Mouse (Mus musculus): ENCODE data around the gene Rfx2.
A peak's percentile ranks its signal among the peaks of the same experiment; 100 is the strongest.

The Rfx2 gene

DNA sequence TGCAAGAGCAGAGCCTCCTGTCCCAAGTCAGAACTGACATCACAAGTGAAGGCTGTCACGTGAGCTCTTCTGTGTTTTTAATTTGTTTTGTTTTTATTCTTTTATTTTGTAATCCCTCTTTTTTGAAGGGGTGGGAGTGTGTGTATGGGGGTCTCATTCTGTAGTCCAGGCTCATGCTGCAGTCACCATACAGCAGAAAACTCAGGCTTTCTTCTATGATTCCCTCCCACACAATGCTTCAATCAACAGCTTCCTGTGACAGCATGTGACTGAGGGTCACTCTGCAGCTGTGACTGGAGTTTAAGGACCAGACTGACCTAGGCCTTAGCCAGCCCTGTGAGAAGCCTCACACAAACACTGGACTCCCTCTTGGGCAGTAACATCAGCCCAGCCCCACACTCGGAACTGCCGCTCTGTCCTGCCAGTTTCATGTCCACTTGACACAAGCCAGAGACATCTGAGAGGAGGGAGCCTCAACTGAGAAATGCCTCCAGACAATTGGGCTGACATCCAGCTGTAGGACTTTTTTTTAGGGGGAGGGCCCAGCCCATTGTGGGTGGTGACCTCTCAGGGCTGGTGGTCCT, 51.9 kb downstream of the Rfx2 start:
- DNase-seq: no peak

DNA sequence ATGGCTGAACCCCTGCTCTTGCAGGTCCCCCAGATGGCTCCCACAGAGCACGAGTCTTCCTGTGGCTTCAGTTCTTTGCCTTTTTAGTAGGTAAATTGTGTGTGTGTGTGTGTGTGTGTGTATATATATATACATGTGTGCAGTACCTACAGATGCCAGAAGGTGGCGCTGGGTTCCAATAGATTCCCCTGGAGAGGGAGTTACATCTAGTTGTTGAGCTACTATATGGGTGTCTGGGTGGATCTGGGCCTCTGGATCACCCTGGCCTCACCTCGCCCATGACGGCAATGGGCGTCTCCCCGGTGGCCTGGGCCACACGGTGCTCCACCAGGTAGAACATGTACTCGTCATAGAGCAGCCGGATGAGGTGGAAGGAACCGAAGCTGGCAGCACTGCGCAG, 53.2 kb downstream of the Rfx2 start:
- DNase-seq: no peak

DNA sequence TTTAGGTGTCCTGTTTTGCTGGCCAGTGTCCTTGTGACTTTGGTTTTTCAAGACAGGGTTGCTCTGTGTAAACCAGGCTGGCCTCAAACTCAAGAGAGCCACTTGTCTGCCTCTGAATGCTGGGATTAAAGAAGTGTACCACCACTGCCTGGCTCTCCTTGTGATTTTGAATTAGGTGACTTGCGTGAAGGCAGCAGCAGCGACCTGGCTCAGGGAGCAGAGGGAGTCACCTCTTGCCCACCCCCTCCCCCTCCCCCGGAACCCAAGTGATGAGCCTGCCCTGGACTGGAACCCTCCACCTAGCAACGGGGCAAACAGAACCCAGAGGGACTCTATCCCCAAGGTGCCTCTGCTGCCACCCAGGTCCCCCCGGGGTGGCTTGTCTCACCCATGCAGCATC, 60.9 kb downstream of the Rfx2 start, which contains the start of gene Prr22:
Prr22 (plus strand) TSS at position 301 of the 400 bp plus-strand sequence.
- DNase-seq: no peak

DNA sequence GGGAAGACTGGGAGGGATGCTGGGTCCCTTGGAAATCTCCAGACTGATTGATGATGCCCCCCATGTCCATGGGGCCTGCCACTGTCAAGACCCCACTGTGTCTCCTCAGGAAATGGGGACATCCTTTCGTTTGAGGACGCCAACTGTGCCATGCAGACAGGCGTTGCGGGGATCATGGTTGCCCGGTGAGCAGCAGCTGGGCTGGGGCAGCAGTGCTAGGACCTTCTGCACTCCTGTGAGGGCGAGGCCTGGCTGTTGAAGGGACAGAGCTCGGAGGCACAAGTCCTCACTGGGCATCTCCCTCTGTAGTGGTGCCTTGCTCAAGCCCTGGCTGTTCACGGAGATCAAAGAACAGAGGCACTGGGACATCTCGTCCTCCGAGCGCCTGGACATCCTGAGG, 61.9 kb downstream of the Rfx2 start:
- no peak for DNase-seq

DNA sequence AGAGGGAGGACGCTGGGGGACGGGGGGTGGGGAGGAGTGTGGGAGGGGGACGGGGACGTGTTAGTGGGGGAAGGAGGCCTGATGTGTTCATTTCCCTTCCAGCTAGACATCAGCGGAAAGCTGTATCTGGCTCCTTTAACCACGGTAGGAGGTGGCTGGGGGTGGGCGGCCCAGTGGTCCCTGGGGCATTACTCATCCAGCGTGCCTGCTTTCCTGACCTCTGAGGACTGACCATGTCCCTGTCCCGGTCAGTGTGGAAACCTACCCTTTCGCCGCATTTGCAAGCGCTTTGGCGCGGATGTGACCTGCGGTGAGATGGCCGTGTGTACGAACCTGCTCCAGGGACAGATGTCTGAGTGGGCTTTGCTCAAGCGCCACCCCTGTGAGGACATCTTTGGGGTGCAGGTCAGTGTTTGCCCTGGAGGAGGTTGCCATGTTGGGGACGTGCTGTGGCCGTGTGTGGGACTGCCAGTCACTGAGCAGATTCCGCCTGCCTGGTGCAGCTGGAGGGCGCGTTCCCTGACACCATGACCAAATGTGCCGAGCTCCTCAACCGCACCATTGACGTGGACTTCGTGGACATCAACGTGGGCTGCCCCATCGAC, 63.2 kb downstream of the Rfx2 start:
- no peak for DNase-seq

DNA sequence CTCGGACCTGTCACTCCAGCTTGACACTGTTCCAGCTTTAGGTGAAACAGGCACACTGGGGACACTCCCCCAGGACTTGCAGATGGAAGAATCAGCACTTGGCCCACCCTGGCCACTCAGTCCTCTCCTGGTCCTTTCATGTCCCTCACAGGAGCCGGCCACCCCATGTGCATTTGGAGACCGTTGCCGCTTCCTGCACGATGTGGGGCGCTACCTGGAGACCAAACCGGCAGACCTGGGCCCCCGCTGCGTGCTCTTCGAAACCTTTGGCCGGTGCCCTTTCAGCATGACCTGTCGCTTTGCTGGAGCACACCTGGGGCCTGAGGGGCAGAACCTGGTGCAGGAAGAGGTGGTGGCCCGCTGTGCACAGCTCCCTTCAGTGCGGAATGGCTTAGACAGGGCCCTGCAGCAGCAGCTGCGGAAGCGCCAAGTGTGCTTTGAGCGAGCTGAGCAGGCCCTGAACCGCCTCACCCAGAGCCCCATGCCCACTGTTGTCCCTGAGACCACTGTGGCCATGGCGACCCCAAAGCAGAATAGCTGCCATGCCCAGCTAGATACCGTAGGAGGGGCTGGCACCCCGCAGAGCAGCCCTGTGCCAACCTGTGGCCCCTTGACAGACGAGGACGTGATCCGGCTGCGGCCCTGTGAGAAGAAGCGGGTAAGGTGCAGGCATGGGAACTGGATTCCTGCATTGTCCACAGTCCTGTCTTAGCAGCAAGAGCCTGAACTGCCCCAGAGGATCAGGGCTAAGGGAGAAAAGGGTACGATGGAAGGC, 64.0 kb downstream of the Rfx2 start:
- no peak for DNase-seq

DNA sequence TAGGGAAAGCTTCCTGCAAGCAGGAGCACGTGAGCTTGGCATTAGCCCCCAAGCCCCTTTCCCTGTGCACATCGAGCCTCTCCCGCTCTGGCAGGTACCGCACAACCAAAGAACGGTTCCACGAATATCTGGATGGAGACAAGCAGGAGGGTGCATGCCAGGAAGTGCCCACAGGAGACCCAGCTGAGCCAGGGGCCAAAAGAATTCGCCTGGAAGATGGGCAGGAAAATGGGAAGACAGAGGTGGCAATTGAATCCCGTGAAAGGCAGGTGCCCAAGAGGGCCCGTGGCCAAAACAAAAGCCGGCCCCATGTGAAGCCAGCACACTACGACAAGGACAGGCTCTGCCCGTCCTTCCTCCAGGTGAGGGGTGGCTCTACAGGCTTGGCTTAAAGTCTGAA, 65.4 kb downstream of the Rfx2 start:
- no peak for DNase-seq

DNA sequence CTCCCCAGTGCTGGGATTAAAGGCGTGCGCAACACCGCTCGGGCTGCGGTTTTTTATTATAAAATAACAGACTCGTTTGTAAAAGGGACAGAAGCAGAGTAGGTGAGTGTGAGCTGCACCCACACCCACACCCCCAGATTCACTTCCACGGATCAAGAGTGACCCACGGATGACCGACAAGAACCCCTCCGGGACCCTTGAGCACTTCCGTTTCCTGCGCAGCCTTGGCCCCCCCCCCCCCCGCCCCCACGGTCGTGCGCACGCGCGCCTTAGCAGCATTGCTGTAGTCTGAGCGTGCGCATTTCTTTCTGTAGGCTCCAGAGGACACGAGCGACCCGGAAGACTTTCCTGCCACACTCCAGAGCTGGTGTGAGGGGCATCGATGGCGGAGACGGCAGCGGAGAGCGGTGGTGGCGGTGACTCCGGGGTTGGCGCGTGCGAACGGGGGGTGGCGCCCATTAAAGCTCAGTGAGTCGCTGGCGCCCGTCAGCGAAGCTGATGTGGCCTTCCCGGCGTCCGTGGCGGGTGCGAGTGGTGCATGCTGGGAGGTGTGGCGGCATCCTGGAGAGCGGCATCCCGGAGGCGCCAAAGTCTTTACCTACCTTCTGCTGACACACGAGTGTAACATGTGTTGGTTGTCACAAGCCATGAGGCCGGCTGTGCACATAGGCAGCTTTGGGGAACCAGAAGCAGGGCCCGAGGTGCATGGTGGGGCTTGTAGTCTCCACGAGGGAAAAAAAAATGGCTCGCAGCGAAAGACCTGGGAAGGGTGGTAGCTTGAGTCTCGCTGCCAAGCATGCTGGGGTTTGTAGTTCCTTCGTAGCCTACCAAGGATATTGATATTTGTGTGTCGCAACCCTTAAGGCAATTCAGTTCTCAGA, 66.1 kb downstream of the Rfx2 start, which contains the start of gene Dus3l:
Dus3l (plus strand) TSS at position 284 of the 881 bp plus-strand sequence.
- DNase-seq: peak; percentile 77

DNA sequence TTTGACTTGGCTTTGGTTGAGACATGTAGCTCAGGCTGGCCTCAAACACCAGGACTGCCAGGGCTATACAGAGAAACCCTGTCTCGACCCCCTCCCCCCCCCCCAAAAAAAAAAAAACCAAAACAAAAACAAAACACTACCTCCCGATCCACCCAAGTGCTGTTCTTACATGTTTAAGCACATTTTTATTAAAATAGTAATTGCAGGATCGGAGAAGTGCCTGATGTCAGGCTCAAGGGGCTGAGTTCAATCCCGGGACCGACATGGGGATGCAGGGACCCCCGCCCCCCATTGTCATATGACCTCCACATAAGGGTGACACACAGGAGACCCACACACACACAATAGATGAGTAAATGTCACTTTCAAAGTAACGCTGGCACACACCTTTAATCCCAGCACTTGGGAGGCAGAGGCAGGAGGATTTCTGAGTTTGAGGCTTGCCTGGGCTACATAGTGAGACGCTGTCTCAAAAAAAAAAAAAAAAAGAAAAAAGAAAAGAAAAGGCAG, 67.0 kb downstream of the Rfx2 start:
- no peak for DNase-seq

DNA sequence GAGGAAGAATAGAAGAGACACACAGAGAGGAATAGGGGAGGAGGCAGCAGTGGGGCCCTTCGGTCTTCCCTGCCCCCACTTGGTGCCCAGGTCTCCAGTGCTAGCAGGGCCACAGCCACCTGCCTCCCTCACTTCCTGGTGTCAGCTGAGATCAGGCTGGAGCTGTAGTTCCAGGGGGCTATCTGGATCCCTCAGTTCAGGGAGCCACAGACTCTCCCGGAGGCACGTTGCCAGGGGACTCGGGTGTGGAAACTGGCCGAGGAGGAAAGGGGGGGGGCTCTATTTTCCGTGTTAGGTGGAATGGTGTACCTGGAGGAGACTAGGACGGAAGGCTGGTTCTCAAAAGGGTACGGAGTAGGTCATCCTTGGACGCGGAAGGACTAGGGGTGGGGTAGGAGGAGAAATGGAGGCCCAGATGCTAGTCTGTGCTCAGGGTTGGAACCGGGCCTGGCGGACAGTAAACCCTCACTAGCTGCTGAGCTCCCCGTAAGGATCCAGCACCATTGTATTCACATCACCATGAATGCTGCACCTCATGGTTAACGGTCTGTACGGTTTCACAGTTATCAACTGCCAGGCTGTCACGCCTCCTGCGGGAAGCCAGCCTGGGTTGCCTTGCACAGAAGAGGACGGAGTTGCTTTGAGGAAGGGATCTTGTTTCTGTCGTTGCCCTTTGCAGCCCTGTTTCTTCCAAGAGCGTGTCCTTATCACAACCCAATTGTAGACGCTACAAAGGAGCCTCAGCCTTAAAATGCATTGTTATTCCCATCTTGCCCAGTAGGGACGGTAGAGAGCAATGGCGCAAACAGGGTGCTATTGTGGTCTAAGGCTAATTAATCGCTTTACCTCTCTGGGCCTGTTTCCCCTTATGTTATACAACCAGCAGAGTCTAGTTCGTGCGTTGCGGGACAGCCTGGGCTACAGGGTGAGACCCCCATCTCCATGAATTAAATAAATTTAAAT, 67.8 kb downstream of the Rfx2 start:
- peak; percentile 53 for DNase-seq

DNA sequence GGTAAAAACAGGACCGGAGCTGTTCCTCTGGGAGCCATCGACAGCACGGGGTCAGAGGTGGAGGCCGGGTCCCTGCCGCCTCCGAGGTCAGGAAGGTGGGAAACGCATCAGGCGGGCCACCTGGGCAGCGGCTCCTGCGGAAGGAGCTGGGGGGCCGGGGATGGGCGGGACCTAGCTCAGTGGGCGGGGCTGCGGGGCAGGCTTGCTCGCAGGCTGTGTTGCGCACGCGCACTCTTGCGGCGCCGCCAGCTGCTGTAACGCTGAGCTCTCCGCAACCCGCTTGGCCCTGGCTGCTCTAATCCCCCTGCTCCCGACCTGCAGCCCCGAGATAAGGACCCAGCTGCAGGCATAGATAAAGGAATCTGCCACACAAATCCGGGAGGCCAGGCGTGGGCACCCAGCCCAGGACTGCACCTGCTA, 68.8 kb downstream of the Rfx2 start:
- peak; percentile 92 for DNase-seq

DNA sequence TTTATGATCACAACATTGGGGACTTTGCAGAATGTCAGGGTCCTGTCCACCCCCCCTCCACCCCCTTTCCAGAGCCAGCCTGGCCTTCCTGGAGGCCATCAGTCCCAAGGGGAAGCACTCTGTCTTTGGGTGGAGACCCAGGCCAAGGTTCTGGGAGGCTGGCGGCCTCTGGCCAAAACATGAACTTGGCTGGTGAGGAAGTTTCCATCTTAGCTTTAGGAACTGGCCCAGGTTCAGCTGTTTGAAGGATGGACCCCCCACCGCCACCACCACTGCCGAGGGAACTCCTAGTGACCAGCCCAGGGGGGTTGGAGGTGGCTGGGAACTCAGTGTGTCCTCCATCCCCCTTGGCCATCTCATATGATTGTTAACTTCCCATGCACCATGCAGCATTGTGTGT, 69.7 kb downstream of the Rfx2 start:
- DNase-seq: no peak

DNA sequence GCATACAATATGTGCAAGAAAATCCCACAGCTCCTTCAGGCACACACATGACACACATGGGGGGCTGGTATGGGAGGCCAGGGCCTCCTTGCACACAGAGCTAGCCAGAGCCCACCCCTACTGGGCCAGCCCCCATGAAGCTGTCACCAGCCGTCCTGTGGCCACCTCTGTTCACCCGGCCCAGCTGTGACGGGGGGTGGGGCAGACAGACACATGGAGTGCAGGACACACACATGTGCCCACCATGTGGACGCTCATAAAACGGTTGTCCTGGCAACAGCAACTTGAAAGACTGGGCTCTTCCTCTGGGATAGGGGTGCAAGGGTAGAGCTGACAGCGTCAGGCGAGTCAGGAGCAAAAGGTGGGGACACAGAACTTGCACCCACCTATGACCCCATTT, 71.6 kb downstream of the Rfx2 start:
- DNase-seq: no peak

DNA sequence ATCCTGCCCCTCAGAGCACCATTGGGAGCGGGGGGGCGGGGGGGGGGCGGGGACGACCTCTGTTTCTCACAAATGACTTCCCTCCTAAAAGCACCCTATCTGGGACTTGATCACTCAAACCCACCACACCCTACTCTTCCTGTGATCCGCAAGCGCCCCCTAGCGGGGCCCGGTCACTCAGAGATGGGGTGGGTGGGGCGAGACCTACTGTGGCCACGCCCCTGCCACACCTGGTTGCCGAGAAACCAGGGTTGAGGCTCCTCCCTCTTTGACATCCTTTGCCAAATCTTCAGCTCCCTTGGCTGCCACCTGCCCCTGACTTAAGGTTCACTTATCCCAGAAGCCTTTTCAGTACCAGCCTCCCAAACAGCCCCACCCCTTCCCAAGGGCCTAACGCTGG, 72.7 kb downstream of the Rfx2 start:
- DNase-seq: peak; percentile 72

DNA sequence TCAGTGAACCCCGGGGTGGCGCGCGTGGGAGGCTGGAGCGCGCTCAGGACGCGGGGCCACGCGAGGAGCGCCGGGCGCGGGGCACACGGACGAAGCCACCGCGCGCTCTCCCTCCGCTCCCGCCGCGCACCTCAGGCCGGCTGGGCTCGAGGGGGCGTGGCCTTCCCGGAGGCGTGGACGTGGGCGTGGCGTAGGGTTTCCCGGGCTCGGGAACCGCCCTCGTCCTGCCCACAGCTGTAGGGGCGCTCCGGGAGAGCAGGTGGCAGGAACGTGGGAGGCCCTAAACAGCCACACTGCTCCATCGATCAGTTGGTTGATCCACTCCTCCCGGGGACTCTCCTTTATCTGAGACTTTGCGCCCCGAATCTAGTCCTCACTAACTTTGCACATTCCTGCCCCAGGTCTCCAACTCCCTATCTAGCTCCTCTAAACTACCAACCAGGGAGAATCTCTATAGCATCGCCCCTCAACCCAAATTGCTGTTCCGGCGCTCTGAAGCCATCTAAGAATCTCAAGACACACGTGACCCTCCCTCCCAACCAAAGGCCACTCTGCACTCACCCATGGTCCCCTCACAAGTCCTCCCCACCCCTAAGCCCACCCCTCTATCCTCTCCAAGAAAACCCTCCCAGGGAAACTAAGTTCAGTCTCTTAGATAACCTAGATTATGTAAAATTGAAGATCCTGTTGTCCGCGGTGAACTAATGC, 73.2 kb downstream of the Rfx2 start, which contains the start of gene Nrtn:
Nrtn (minus strand) TSS at position 115 of the 708 bp plus-strand sequence.
- no peak for DNase-seq

DNA sequence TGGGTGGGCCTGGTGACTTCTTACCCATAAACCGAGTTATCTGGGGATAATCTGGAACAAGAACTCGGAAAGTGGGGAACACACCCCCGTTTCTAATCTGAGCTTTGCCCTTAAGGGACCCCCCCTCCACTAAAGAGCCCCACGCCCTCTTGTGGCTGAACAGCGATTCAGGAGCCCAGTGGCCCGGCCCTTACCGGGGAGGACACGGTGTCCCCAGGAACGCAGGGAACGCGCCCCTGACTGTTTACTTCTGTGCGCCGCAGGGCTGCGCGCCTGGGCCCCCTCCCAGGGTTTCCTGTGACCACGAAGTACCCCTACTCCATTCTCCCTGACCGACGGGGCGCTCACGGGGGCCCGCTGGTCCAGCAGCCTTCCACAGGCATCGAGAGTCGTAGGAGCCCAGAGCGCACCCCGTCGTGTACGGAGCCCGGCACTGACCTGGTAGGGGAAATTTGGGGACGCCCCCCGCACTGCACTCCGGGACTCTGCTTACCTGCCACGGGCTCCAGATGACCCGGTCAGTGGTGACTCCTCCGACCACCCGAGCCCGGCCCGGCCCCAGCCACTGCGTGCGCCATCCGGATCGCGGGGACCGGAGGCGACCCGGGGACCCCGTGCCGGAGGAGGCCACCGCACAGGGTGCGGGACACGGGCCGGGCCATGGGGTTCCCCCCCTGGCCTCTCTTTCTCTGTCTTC, 74.0 kb downstream of the Rfx2 start:
- no peak for DNase-seq

DNA sequence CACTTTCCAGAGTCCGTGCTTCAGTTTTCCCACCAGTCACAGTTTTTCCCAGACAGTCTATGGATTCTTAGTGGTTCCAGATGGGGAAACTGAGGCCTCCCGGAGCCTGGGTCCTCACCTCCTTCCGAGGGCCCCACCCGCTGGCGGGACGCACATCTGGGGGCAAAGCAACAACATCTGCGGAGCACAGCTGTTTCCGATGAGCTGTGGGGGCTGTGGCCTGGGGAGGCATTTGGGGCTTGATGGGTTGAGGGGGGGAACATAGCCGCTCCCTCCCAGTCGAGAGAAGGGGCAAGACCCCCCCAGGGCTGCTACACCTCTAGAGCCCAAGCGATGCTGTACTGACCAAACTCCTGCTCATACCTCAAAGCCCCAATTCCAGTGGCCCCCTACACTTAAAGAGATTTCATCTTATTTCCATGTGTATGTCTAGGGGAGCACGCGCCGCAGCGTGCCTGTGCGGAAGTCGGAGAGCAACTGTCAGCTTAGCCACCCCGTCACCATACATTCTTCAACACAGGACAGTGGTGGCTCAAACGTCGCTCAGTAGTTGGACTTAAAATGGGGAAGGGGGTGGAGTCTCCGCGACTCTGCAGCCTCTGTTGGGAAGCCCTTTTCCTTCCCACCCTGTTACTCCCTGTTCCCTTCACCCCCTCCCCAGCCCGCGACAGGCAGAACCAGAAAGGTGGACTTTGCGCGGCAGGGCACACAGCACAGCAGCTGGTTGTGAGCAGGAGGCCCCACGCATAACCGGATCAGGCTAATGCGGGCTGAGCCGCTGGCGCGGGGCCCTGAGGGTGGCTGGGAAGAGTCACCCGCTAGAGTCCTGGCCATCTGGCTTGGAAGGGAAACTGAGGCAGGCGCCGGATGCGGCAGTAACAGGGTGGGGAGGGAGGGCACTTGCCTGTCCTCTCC, 76.3 kb downstream of the Rfx2 start:
- no peak for DNase-seq

DNA sequence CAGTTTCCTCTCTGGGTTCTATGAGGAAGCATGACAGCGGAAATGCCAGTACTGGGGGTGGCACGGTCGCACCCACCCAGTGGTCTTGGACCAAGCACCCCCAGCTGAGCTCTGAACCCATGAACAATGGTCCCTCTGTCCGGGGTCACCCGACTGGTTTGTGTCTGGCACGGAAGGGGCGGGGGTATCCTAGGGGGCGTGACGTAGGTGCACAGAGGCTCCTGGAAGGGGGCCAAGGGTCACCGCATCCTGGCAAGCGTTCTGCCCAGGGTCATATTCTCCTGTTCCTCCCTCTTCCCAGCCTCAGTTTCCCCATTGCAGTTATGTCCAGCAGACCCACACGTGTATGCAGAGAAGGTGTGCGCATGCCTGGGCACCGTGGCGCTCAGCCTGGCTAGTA, 77.4 kb downstream of the Rfx2 start:
- DNase-seq: no peak

DNA sequence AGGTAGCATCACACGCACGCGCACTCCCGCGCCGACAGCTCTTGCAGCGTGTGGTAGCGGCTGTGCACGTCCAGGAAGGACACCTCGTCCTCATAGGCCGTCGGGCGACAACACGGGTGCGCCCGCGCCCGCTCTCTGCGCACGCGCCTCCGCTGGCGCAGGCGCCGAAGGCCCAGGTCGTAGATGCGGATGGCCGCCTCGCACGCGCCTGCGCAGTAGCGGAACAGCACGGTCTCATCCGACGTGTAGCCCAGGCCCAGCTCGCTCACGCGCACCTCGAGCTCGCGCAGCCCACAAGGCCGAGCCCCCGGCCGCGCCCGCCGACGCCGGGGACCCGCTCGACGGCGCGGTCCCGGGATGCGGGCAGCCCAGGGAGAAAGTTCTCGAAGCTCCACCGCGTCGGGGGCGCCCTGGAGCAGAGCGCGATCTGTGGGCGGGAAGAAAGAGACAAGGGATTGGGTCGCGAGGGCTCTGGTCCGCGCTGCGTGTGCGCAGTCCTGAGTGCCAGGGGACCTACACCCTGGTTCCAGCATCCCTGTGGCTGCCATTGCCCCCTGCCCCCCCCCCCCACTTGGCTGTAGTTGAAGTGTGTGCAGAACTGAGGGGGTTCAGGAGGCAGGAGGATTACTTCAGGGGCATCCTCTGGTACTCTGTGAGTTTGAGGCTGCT, 79.3 kb downstream of the Rfx2 start:
- DNase-seq: peak; percentile 63

Measured in right cerebral cortex, postnatal 4 days (tissue).